Mouse (Mus musculus): ENCODE results near the gene Vmn1r142.
"Not testable (repeated sequence)": the region's sequence is repeated elsewhere in the genome, so short reads cannot be mapped to it uniquely, and the experiment has no call there.

Gene Vmn1r142

GRCm38 (mm10) chr7:22163935-22164334 lies at the start of gene Vmn1r142:
Gene Vmn1r142 (minus strand): TSS chr7:22164035.
- not testable (repeated sequence) for DNase-seq (ENCODE audit: low spot score)

- not testable (repeated sequence) for DNase-seq (ENCODE audit: low spot score)
Observed at GRCm38 (mm10) chr7:22201164-22201563, 37.3 kb upstream of the Vmn1r142 start, which contains the start of gene Gm8653. Gene Gm8653 (minus strand): TSS chr7:22201264.

GRCm38 (mm10) chr7:22189077-22189476 lies 25.2 kb upstream of the Vmn1r142 start, which contains the start of gene Vmn1r143:
Gene Vmn1r143 (plus strand): TSS chr7:22189377.
- DNase-seq (ENCODE audit: low spot score) = not testable (repeated sequence)

GRCm38 (mm10) chr7:22134641-22135040 lies 29.2 kb downstream of the Vmn1r142 start, which contains the start of gene Gm10666:
Gene Gm10666 (minus strand): TSS chr7:22134741.
- not testable (repeated sequence) for DNase-seq (ENCODE audit: low spot score)

GRCm38 (mm10) chr7:22118145-22118544 lies 45.7 kb downstream of the Vmn1r142 start, which contains the start of gene Gm16451:
Gene Gm16451 (minus strand): TSS chr7:22118245.
- DNase-seq (ENCODE audit: low spot score) = not testable (repeated sequence)
